Mouse (Mus musculus) liver, adult 2 months (tissue): Measurements from ENCODE around the gene Olfr548-ps1.

ENCODE experiments used
- CTCF ChIP-seq: fragments of 200-500 bp; IDR thresholded peaks from 2 replicates; pipeline ENCODE4 v1.5.1; 2011; ENCODE audit warnings: low read depth, low read length, control low read depth
- POLR2A ChIP-seq: fragments of 200-500 bp; IDR thresholded peaks from 2 replicates; pipeline ENCODE4 v1.6.1; 2011; ENCODE audit warnings: low read length, control low read depth; ENCODE audit not compliant: insufficient read depth; ENCODE audit errors: extremely low read depth

DNA sequence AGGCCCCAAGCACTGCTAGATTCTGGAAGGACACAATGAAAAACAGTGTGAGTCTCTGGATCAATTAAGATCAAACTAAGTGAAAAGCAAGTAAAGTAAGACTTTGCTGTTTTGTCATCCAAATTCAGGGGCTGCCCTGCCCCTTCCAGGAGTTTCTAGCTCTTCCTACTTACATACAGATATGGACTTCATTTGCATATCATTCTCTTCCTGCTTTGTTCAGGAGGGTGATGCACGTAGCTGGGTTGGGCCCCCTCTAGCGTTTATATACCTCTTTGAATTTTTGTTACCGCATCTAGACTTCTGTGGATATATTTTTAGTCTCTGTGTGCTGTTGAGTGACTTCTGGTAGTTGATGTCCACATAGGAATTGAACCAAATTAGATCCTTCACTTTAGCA is 555 bp downstream of the Olfr548-ps1 start:
- TF ChIP-seq CTCF (no peak), POLR2A (no peak)
